Mouse (Mus musculus): Measurements from ENCODE around the gene Grpel1. TPM values are rescaled to one million over a fixed set of nuclear protein-coding genes. Genes with fewer than 3 reads are reported as not detected.
A peak's percentile ranks its signal among the peaks of the same experiment; 100 is the strongest.

The Grpel1 gene
- total RNA-seq, 2 experiments from 2014 or later, result 20.5 to 21.1 TPM

- intact Hi-C loops (cut with DNase I), result no loop called here
- DNase-seq, result no peak
Observed at GRCm38 (mm10) chr5:36460712-36461111, 4.1 kb upstream of the Grpel1 start.

- no peak for DNase-seq
- intact Hi-C loops (cut with DNase I), result no loop called here
Observed at GRCm38 (mm10) chr5:36461231-36461630, 3.6 kb upstream of the Grpel1 start.

- intact Hi-C loops (cut with DNase I), result no loop called here
- DNase-seq, result peak; percentile 74
Observed at GRCm38 (mm10) chr5:36462810-36463209, 2.0 kb upstream of the Grpel1 start.

GRCm38 (mm10) chr5:36463391-36463790 lies 1.4 kb upstream of the Grpel1 start:
- intact Hi-C loops (cut with DNase I), result no loop called here
- DNase-seq, result no peak

GRCm38 (mm10) chr5:36465889-36466288 lies 1.1 kb downstream of the Grpel1 start:
- intact Hi-C loops (cut with DNase I), result no loop called here
- no peak for DNase-seq

- DNase-seq, result no peak
- intact Hi-C loops (cut with DNase I), result loop anchor here (10.0 kb wide), 1 partner anchor 274 kb away; the partner anchor contains the start of gene Bloc1s4
Observed at GRCm38 (mm10) chr5:36471206-36471605, 6.4 kb downstream of the Grpel1 start.

- no peak for DNase-seq
- intact Hi-C loops (cut with DNase I), result loop anchor here (10.0 kb wide), 1 partner anchor 272 kb away; the partner anchor contains the start of gene Bloc1s4
Observed at GRCm38 (mm10) chr5:36472876-36473655, 8.3 kb downstream of the Grpel1 start.

GRCm38 (mm10) chr5:36474283-36474682 lies 9.5 kb downstream of the Grpel1 start:
- intact Hi-C loops (cut with DNase I), result loop anchor here (10.0 kb wide), 1 partner anchor 271 kb away; the partner anchor contains the start of gene Bloc1s4

GRCm38 (mm10) chr5:36477486-36477885 lies 12.7 kb downstream of the Grpel1 start:
- DNase-seq, result no peak
- intact Hi-C loops (cut with DNase I), result loop anchor here (10.0 kb wide), 1 partner anchor 267 kb away; the partner anchor contains the start of gene Bloc1s4

More at GRCm38 (mm10) chr5:36474283-36474682, 9.5 kb downstream of the Grpel1 start:
- peak; percentile 74 for DNase-seq

GRCm38 (mm10) chr5:36478540-36479420 lies 14.0 kb downstream of the Grpel1 start:
- no peak for DNase-seq
- intact Hi-C loops (cut with DNase I), result loop anchor here (10.0 kb wide), 1 partner anchor 266 kb away; the partner anchor contains the start of gene Bloc1s4

GRCm38 (mm10) chr5:36479735-36480134 lies 14.9 kb downstream of the Grpel1 start:
- no peak for DNase-seq
- intact Hi-C loops (cut with DNase I), result loop anchor here (10.0 kb wide), 1 partner anchor 265 kb away; the partner anchor contains the start of gene Bloc1s4

- intact Hi-C loops (cut with DNase I), result no loop called here
Observed at GRCm38 (mm10) chr5:36480398-36480797, 15.6 kb downstream of the Grpel1 start.

GRCm38 (mm10) chr5:36481114-36481513 lies 16.3 kb downstream of the Grpel1 start:
- intact Hi-C loops (cut with DNase I), result no loop called here
- no peak for DNase-seq

More at GRCm38 (mm10) chr5:36480398-36480797, 15.6 kb downstream of the Grpel1 start:
- DNase-seq, result no peak

- intact Hi-C loops (cut with DNase I), result no loop called here
- DNase-seq, result peak; percentile 51
Observed at GRCm38 (mm10) chr5:36483203-36484101, 18.7 kb downstream of the Grpel1 start.

GRCm38 (mm10) chr5:36484171-36484990 lies 19.6 kb downstream of the Grpel1 start, which contains the start of the genes Tada2b and Ccdc96:
Gene Tada2b (minus strand): TSS chr5:36484285.
Gene Ccdc96 (plus strand): TSS chr5:36484588.
- intact Hi-C loops (cut with DNase I), result no loop called here
- peak; percentile 99 for DNase-seq

GRCm38 (mm10) chr5:36485306-36485705 lies 20.5 kb downstream of the Grpel1 start:
- intact Hi-C loops (cut with DNase I), result no loop called here
- DNase-seq, result no peak

- intact Hi-C loops (cut with DNase I), result no loop called here
- peak; percentile 40 for DNase-seq
Observed at GRCm38 (mm10) chr5:36489225-36489624, 24.4 kb downstream of the Grpel1 start.

- DNase-seq, result no peak
- intact Hi-C loops (cut with DNase I), result no loop called here
Observed at GRCm38 (mm10) chr5:36493919-36494318, 29.1 kb downstream of the Grpel1 start.

GRCm38 (mm10) chr5:36494709-36495108 lies 29.9 kb downstream of the Grpel1 start:
- DNase-seq, result no peak
- intact Hi-C loops (cut with DNase I), result no loop called here
